Mouse (Mus musculus) retina, postnatal 7 days (tissue): ENCODE measurements around the gene Ski.

Source experiments
- DNase-seq: peaks from one replicate; pipeline ENCODE4 v3.0.0-alpha.2; 2012; ENCODE audit warnings: low read depth, low spot score

Gene Ski

DNA sequence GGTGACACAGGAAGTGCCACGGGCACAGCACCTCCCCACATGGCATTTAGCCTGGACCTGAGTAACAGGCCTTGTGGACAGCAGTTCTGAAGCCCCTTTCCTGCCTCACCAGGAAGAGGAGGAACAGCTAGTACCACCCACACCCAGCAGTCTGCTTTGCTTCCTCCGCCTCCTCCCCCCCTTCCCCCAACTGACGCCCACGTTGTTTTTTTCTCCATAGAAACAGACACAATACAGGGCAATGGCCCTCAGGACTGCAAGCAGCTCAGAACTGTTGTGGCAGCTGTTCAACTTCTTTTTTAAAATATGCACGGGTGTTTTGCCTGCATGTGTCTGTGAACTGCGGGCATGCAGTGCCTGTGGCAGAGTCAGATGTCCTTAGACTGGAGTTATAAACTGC is 44.1 kb downstream of the Ski start:
- DNase-seq: no peak

DNA sequence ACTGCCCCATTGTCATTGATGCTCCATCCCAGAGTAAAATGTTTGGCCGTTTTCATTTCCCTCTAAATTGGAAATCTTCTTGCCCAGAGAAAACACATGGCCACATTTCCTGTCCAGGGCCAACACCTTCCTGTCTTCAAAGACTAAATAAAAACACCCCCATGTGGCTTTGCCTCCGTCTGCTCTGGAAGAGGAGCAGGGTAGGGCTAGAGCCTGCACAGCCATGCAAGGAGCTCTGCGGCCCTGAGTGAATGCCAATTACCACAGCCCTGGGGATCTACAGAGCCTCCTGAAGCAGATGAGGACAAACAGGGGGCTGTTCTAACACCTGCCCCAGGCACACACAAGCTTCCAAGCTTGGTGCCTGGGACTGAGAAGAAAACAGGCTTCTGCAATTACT is 46.2 kb downstream of the Ski start:
- no peak for DNase-seq

DNA sequence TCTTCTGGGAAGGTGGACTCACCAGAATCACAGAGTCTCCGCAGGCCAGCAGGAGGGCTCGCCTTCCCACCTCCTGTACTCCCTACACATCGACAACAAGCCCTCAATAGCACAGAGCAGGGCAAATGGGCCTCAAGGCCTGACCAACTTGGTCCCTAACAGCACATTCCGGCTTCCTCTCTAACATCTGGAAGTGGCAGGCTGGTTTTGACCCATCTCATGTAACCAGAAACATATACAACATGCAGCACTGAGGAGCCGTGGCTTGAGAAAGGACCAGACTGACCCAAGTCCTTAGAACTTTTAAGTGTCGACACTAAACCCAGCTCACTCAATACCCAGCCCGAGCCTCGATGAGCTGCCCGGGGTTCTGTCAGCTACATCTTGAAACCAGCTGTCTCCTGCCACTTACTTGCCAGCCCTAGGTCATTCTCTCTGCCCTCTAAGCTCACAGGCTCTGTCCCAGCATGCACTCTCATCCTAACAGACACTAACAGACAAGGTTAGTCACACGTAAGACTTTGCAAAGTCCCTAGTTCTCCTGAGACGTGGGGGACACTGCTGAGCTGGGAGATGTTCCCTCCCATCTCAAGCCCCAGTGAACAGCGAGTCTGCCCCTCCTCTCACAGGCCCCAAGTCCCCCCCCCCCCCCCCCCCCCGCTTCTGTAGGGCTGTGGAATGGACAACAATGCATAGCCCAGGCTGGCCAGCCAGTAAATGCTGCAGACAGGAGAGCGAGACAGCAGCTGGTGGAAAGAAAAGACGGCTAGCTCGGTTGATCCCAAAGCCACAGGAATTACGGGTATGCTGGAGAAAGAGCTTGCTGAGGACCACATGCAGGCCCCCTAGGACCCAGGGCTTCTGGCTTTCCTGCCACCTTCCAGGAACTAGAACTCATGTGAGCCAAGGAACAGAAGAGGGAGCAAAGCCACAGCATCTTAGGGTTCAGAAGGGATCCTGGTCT is 48.3 kb downstream of the Ski start:
- no peak for DNase-seq

GRCm38 (mm10) chr4:155172909-155173821 is 49.2 kb downstream of the Ski start:
- peak; percentile 58 for DNase-seq

GRCm38 (mm10) chr4:155171961-155172533 is 50.3 kb downstream of the Ski start:
- no peak for DNase-seq

- no peak for DNase-seq
Measured at GRCm38 (mm10) chr4:155170614-155171212, 51.7 kb downstream of the Ski start.

GRCm38 (mm10) chr4:155168835-155169252 is 53.5 kb downstream of the Ski start:
- no peak for DNase-seq

DNA sequence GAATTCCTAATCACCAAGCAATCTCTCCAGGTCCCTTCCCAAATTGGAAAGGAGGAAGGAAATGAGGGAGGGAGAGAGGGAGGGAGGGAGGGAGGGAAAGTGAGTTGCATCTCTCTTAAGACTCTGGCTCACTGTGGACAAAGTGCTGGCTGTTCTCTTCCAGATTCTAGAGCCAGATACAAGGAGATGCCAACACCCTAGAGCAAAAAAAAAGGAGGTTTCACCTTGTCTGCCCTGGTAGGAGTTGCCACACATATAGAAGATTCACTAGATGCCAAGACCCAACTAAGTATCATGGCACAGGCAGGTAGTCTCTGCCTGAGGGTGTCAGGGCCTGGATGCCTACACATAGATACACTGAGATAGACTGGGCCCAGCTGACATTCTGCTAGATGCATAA is 56.5 kb downstream of the Ski start:
- no peak for DNase-seq

DNA sequence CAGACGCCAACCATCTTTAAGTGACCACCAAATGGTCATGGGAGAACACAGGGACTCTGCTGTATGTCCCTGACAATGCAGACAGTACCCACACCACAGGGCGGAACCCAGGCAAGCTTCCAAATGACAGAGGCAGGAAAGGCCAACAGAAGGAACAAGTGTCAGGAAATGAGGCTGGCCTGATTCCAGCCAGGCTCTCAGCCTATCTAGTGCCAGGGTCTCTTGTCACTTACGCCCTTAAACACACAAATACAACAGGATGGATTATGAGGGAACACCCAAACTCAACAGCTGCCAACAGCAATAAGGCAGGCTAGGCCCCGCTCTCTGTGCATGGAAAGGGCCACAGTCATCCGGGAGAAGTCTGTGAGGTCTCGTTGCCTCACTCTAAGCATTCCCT is 57.8 kb downstream of the Ski start:
- DNase-seq: no peak

GRCm38 (mm10) chr4:155163685-155164084 is 58.7 kb downstream of the Ski start:
- DNase-seq: no peak

- no peak for DNase-seq
Measured at GRCm38 (mm10) chr4:155163320-155163651, 59.1 kb downstream of the Ski start.

GRCm38 (mm10) chr4:155162433-155163319 is 59.7 kb downstream of the Ski start:
- no peak for DNase-seq

- no peak for DNase-seq
Measured at GRCm38 (mm10) chr4:155158543-155158917, 63.9 kb downstream of the Ski start.

- DNase-seq: no peak
Measured at GRCm38 (mm10) chr4:155157871-155158542, 64.4 kb downstream of the Ski start.

DNA sequence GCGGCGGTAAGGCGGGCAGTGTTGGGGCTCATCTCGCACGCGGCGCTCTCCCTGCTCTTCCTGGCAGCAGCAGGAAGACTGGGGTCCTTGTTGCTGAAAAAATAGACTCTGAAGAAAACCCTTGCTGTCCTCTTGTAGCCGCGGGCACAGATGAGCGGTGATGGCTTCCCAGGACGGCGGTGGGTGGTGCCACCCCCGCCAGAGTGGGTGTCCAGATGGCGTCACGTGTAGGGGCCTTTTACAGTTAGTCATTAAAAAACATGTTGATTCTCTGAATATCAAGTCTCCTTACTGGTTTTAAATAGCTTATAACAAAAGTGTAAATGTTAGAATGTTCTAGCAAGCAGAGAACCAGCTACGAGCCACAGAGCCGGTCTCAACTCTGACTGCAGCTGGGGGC is 65.7 kb downstream of the Ski start:
- no peak for DNase-seq

DNA sequence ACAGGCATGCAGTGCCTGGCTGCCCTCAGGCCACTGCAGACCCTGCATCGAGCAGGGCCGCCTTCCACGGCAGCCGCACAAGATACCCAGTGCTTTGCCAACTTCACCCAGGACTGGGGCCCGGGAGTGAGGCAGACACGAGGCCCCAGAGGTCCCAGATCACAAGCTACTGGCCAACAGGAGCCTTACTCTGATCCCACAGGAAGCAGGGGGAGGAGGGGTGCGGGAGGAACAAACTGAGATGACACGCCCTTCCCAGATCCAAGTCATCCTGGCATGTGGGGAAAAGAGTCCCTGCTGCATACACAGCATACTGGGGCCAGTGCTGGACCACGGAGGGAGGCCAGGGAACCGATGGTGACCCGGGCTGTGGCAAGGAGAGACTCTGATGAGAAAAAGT is 67.4 kb downstream of the Ski start:
- no peak for DNase-seq

DNA sequence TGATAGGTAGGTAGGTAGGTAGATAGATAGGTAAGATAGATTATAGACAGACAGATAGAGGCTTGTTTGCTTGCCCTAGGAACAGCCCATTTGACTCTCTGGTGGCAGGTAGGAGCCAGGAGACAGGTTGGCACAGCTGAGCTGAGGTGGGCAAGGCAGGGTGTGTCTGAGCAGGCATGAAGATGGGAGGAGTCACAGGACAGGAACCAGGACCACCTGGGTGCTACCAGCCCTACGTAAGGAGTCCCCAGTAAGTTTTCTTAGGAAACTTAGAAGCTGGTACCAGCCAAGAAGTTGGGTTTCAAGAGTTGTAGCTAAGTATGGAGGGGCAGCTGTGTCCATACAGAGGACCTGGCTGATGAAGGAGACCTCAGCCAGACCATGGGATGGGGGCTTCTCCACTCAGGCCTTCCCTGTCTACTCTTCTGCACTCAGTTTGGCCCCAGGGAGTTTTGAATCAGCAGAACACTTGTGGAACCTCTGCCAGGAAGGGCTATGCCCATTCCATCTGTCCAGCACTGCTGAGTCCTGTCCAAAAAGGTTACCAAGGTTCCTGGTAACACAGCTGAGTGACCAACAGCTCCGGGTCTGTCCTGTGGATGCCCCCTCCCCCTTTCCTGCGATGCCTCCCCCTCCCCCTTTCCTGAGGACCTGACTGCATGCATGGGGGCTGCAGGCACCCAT is 68.9 kb downstream of the Ski start:
- no peak for DNase-seq

DNA sequence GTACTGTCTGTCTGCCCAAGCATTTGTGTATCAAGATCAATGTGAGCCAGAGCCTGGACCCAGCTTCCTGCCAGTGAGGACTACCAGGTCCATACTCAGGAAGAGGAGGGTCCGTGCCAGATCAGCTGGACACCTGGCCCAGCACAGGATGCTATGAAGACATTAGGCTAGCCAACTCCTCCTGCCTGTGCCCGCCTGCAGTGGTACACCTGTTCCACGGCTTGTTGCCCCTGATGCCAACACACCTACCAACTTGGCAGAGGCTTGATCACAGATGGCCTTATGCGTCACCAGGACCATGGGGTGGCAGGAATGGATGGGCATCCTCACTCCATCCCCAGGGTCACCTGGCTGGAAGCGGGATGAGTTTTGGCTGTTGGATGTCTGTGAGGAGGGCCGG is 69.9 kb downstream of the Ski start:
- no peak for DNase-seq

DNA sequence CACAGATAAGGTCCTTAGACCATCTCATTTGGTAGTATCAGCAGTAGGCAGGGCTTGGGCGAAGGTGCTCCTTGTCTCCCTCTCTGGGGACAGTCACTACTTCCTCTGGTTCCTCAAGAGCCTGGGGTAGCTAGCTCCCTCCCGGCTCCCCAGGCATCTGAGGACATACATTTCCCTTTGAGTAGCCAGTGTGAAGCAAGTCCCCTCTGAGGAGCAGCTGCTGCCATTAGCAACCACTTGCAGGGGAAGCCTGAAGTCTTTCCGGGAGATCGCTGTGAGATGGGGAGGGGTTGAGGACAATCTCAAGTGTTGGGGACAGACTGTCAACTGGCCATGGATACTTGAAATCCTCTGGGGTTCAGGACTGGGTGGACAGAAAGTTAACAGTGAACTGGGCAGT is 70.5 kb downstream of the Ski start:
- no peak for DNase-seq
